Mouse (Mus musculus) forebrain, embryonic 16.5 days (tissue): ENCODE results near the gene Gpnmb. TPM values are rescaled to one million over a fixed set of nuclear protein-coding genes. Genes with fewer than 3 reads are reported as not detected.
A peak's percentile ranks its signal among the peaks of the same experiment; 100 is the strongest.

Experiments used
- ATAC-seq: fragments of 200-750 bp; cut with Nextera tagmentation; 2 replicates; pipeline ENCODE4 v1.8.0; 2017; ENCODE audit warnings: mild to moderate bottlenecking, moderate library complexity
- H3K27ac ChIP-seq: fragments of 300-500 bp; sonication (generic); 2 replicates; pipeline ENCODE4 v1.5.1; 2014; ENCODE audit warnings: low read length, control low read depth
- H3K27me3 ChIP-seq: fragments of 300-500 bp; sonication (generic); replicated peaks from 2 replicates; pipeline ENCODE4 v1.6.1; 2014; ENCODE audit warnings: low read length; ENCODE audit not compliant: control insufficient read depth, insufficient read depth
- H3K36me3 ChIP-seq: fragments of 300-500 bp; sonication (generic); 2 replicates; pipeline ENCODE4 v1.6.1; 2014; ENCODE audit not compliant: control insufficient read depth, insufficient read depth
- H3K4me1 ChIP-seq: fragments of 300-500 bp; sonication (generic); replicated peaks from 2 replicates; pipeline ENCODE4 v1.6.1; 2014; ENCODE audit warnings: low read length; ENCODE audit not compliant: control insufficient read depth, insufficient read depth
- H3K4me2 ChIP-seq: fragments of 300-500 bp; sonication (generic); 2 replicates; pipeline ENCODE4 v1.6.1; 2014; ENCODE audit warnings: mild to moderate bottlenecking, low read length, control low read depth
- H3K4me3 ChIP-seq: fragments of 300-500 bp; sonication (generic); replicated peaks from 2 replicates; pipeline ENCODE4 v1.5.1; 2014; ENCODE audit warnings: mild to moderate bottlenecking, low read length, control low read depth
- H3K9ac ChIP-seq: fragments of 300-500 bp; sonication (generic); replicated peaks from 2 replicates; pipeline ENCODE4 v1.6.1; 2014; ENCODE audit warnings: low read depth, low read length, control low read depth
- H3K9me3 ChIP-seq: fragments of 300-500 bp; sonication (generic); 2 replicates; pipeline ENCODE4 v1.6.1; 2016; ENCODE audit warnings: low read length; ENCODE audit not compliant: control insufficient read depth
- WGBS: fragments of 180-500 bp; shearing (Covaris S2); extraction: QIAGEN DNeasy Blood & Tissue Kit; methylation state at CpG from one replicate; pipeline ENCODE4 v1.1.7; 2014; 5-methylcytosine and 5-hydroxymethylcytosine counted together
- polyA plus RNA-seq: library from polyadenylated mRNA; unstranded; fragments of >200 nt; fragmentation: Nextera tagmentation; extraction: Ambion mirVana; gene quantifications from 2 replicates; pipeline ENCODE4 v1.2.1, GENCODE M21; 2015

Gpnmb gene
- polyA plus RNA-seq, 1 experiment from 2014 or later: 0.61 TPM

DNA sequence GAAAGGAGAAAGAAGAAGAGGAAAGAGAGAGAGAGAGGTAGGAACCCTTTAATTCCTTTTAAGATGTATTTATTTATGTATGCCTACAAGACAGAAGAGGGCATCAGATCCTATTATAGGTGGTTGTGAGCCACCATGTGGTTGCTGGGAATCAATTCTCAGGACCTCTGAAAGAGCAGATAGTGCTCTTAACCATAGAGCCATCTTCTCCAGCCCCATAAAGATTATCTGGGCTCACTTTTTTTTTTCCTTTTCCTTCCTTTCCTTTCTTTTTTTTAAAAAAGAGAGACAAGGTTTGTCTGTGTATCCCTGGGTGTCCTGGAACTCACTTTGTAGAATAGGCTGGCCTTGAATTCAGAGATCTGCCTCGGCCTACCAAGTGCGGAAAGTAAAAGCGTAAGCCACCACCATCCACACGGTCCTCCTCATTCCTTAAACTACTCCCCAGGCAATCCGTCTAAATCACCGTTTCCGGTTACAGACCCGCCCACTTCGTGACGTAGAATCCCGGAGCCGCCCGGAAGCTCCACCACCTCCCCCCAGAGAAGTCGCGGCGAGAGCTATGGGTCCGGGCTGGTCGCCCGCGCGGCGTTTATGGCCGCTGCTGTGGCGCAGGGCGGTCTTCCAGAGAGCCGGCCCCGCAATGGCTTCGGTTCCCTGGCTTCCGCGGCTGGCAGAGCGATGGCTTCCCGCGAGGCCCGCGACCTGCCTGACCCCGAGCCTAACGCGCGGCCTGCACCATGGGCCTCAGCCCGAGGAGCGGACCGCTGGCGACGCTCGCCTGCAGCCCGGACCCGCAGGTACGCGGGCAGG lies 37.2 kb downstream of the Gpnmb start, which contains the start of gene Malsu1:
Gene Malsu1, plus strand, starts transcription at position 492 of the 813 bp plus-strand sequence.
- WGBS: under 1% methylated on average over 49 of the region's 49 CpGs
- Histone ChIP-seq H3K4me3 (peak within 1 kb of the TSS; percentile 96), H3K27ac (peak within 1 kb of the TSS; percentile 80), H3K4me1 (peaks cover 14% of the 10 kb centered on the region), H3K27me3 (no peaks in the 10 kb centered on the region), H3K9ac (peak within 1 kb of the TSS; percentile 95), H3K4me2 (peak within 1 kb of the TSS; percentile 95), H3K36me3 (no peaks in the 10 kb centered on the region), H3K9me3 (no peaks in the 10 kb centered on the region)
- peak; percentile 99 for ATAC-seq

DNA sequence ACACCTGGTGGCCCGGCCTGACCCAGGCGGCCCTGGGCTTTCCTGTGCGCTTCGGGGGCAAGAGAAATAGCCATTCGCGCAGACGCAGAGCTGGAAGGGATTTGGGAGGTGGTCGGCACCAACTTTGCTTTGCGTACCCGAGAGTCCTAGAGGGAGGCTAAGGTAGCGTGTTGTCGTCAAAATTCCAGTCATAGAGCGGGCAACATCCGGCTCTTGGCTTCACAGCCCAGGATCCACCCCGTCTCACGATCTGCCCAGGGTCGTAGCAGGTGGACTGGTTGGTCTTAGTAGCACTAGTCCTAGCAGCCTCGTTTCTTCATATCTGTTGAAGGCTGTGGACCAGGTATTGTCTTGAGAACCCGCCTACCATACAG lies 37.8 kb downstream of the Gpnmb start:
- Histone ChIP-seq H3K9me3 (no peaks in the 10 kb centered on the region), H3K36me3 (no peaks in the 10 kb centered on the region), H3K4me1 (peaks cover 14% of the 10 kb centered on the region), H3K4me2 (peak overlapping the region; percentile 95), H3K9ac (peak overlapping the region; percentile 95), H3K27ac (0 out of 2 replicates have a peak overlapping the region, but pooled peaks have one; percentile 58), H3K4me3 (peak overlapping the region; percentile 96), H3K27me3 (no peaks in the 10 kb centered on the region)
- peak; percentile 41 for ATAC-seq
- under 1% methylated on average over 19 of the region's 19 CpGs for WGBS

DNA sequence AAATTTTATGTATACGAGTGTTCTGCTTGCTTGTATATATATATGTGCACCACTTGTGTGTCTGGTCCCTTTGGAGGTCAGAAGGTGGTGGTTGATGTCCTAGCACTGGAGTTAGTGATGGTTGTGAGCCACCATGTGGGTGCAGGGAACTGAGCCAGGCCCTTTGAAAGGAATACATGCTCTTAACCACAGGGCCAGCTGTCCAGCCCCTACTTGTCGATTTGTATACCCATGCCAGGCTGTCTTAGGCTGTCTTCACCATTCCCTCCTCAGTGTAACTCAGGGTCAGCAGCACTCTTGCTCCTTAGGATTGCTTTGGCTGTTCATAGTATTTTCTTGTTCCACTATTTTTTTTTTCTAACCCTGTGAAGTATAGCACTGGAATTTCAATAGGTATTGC lies 41.5 kb downstream of the Gpnmb start:
- Histone ChIP-seq H3K9me3 (no peaks in the 10 kb centered on the region), H3K4me3 (no peak overlapping the region), H3K27me3 (no peaks in the 10 kb centered on the region), H3K4me2 (no peak overlapping the region), H3K4me1 (peaks cover 14% of the 10 kb centered on the region), H3K9ac (no peak overlapping the region), H3K27ac (no peak overlapping the region), H3K36me3 (no peaks in the 10 kb centered on the region)
- 81% methylated on average over 2 of the region's 2 CpGs for WGBS
- ATAC-seq: no peak

DNA sequence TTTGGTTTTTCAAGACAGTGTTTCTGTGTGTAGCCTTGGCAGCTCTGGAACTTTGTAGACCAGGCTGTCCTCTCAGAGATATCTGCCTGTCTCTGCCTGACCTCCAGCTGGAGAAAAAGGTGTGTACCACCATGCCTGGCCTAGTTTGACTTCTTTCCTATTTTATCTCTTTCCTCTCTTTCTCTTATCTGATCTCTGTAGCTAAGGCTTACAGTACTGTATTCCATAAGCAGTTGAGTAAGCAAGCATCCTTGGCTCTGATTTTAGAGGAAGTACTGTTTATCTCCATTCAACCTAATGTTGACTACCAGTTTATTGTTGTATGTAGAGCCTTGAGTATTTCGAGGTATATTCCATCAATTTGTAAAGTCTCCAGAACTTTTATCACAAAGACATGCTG lies 43.0 kb downstream of the Gpnmb start:
- no peaks in the 10 kb centered on the region for H3K27me3 ChIP-seq
- no peak for ATAC-seq
- WGBS: 94% methylated on average over 1 of the region's 1 CpGs
- H3K9me3 ChIP-seq: no peaks in the 10 kb centered on the region
- H3K4me2 ChIP-seq: no peak overlapping the region
- peaks cover 11% of the 10 kb centered on the region for H3K4me1 ChIP-seq
- no peak overlapping the region for H3K4me3 ChIP-seq
- H3K27ac ChIP-seq: no peak overlapping the region
- no peak overlapping the region for H3K9ac ChIP-seq
- H3K36me3 ChIP-seq: 0 out of 2 replicates have a peak, but pooled peaks cover 2% of the 10 kb centered on the region

DNA sequence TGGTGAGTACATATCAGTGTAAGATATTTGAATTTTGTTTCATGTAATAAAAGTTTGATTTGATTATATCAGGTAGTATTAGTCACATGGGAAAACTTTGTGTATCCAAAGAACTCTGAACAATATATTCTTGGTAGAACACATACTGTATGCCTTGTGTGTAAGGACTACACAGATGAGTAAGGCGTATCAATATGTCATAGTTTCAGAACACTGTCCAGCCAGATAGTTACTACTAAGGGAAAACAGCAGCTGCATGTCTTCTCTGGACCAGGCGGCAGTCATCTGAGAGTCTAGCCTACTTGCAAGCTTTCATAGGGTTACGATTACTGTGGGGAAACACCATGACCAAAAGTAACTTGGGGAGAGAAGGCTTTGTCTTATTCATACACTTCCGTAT lies 46.7 kb downstream of the Gpnmb start:
- no peaks in the 10 kb centered on the region for H3K4me1 ChIP-seq
- WGBS: 93% methylated on average over 4 of the region's 4 CpGs
- H3K9ac ChIP-seq: no peak overlapping the region
- no peak overlapping the region for H3K4me3 ChIP-seq
- H3K4me2 ChIP-seq: no peak overlapping the region
- H3K27ac ChIP-seq: no peak overlapping the region
- no peak for ATAC-seq
- no peaks in the 10 kb centered on the region for H3K9me3 ChIP-seq
- peaks cover 20% of the 10 kb centered on the region for H3K36me3 ChIP-seq
- H3K27me3 ChIP-seq: no peaks in the 10 kb centered on the region

DNA sequence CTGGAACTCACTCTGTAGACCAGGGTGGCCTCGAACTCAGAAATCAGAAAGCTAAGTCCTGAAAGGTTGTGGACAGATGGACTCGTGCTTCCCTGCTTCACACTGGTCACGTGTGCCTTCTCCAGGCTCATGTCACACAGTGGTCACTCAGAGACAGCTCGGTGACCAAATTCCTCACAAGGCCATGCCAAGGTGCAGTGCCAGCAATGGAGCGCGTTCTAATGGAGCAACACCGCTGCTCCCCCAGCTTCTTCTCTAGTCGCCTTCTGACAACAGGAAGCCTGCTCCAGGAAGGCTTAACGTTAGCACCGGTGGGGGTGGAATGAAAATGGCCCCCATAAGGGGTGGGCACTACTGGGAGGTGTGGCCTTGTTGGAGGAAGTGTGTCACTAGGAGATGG lies 58.6 kb downstream of the Gpnmb start:
- no peak for ATAC-seq
- no peak overlapping the region for H3K4me2 ChIP-seq
- H3K27ac ChIP-seq: no peak overlapping the region
- no peak overlapping the region for H3K9ac ChIP-seq
- H3K4me3 ChIP-seq: no peak overlapping the region
- 90% methylated on average over 10 of the region's 10 CpGs for WGBS
- H3K27me3 ChIP-seq: no peaks in the 10 kb centered on the region
- no peaks in the 10 kb centered on the region for H3K9me3 ChIP-seq
- H3K4me1 ChIP-seq: peaks cover 22% of the 10 kb centered on the region
- peaks cover 11% of the 10 kb centered on the region; the same call in 1 of the 2 replicates for H3K36me3 ChIP-seq

DNA sequence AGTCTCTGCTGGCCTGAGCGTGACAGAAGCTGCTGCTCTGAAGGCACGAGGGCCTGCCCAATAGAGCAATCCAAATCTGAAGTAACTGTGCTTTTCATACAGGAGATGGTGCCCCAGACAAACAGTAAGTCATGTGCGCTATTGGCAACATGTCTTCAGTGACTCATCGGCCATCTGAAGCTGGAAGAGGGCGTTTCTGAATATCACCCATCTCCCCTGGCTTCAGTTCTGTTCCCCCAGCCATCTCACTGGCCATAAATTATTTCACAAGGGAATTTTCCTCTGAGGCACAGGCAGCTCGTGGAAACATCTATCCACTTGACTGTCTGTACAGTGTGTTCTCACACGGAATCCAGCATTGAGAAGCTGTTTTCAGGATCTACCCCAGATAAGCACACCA lies 60.1 kb downstream of the Gpnmb start:
- Histone ChIP-seq H3K4me3 (no peak overlapping the region), H3K27me3 (no peaks in the 10 kb centered on the region), H3K4me1 (peaks cover 22% of the 10 kb centered on the region), H3K27ac (no peak overlapping the region), H3K36me3 (peaks cover 6% of the 10 kb centered on the region; the same call in 1 of the 2 replicates), H3K9me3 (no peaks in the 10 kb centered on the region), H3K4me2 (no peak overlapping the region), H3K9ac (no peak overlapping the region)
- peak; percentile 5; the same call in 1 of the 2 replicates for ATAC-seq
- WGBS: 73% methylated on average over 7 of the region's 7 CpGs

DNA sequence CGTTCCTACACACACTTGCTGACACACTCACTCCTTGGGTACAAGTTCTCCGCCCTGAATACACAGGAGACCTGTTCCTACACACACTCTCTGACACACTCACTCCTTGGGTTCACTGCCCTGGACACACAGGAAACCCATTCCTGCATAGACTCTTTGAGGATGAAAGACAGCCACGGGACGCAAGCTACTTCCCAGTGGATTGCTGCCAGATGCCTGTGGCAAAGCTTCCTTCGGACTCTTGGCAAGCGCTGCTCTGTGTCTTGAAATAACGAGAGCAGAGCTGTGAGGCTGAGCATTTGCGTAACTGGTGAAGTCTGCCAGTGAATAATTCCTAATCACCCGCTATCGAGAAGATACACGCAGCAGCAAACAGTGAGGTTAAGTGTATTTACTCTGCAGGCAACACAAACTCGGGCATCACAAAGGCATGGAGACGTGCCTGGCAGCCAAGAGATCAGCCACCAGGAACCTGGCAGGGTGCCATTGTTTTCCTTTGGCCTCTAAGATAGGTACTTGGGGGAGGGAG lies 60.7 kb downstream of the Gpnmb start:
- WGBS: 16% methylated on average over 13 of the region's 13 CpGs

DNA sequence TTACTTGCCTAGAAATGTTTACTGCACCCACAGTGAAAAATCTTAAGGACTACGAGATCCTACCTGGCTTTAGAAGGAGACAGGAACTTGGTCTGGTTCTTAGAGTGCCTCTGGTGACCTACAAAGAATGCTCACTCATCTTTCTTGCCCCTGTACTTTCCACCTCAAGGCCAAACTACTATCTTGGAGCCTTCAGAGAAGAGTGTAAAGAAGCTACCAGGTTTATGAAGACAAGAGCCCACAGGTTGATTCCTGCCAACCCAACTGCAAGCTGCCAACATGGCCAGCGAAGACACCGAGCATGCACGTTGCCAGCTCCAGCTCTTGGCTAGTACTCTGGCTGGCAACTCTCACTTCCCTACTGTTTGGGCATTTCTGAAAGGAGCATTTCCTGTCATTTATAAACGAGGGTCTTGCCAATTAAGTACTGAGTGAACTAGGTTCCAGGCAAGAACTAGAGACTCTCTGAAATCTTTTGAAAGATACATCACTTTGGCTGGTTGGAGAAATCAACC lies 61.3 kb downstream of the Gpnmb start:
- Histone ChIP-seq H3K27ac (no peak overlapping the region; the same call in 1 of the 2 replicates), H3K4me2 (no peak overlapping the region)

More for the DNA sequence above, 60.7 kb downstream of the Gpnmb start:
- H3K9me3 ChIP-seq: no peaks in the 10 kb centered on the region
- no peak overlapping the region for H3K9ac ChIP-seq
- H3K4me2 ChIP-seq: peak overlapping the region; percentile 26
- H3K4me1 ChIP-seq: peaks cover 22% of the 10 kb centered on the region
- H3K36me3 ChIP-seq: peaks cover 6% of the 10 kb centered on the region; the same call in 1 of the 2 replicates
- no peak overlapping the region for H3K4me3 ChIP-seq
- no peak overlapping the region for H3K27ac ChIP-seq
- H3K27me3 ChIP-seq: no peaks in the 10 kb centered on the region
- ATAC-seq: peak; percentile 78

More for the DNA sequence above, 61.3 kb downstream of the Gpnmb start:
- Histone ChIP-seq H3K4me3 (no peak overlapping the region), H3K27me3 (no peaks in the 10 kb centered on the region), H3K36me3 (peaks cover 4% of the 10 kb centered on the region; the same call in 1 of the 2 replicates), H3K9me3 (no peaks in the 10 kb centered on the region), H3K4me1 (peaks cover 22% of the 10 kb centered on the region), H3K9ac (no peak overlapping the region)
- 43% methylated on average over 5 of the region's 5 CpGs for WGBS
- no peak for ATAC-seq
